Mouse (Mus musculus): Measurements from ENCODE around the gene Klk1b3.
"Not testable (repeated sequence)": the region's sequence is repeated elsewhere in the genome, so short reads cannot be mapped to it uniquely, and the experiment has no call there.

Gene Klk1b3

GRCm38 (mm10) chr7:44197891-44198290 lies at the start of gene Klk1b3:
Gene Klk1b3, plus strand, starts transcription at chr7:44198191.
- no peak for DNase-seq

GRCm38 (mm10) chr7:44179299-44180045 lies 18.5 kb upstream of the Klk1b3 start:
- no peak for DNase-seq

GRCm38 (mm10) chr7:44186516-44186915 lies 11.5 kb upstream of the Klk1b3 start:
- DNase-seq, result not testable (repeated sequence)

GRCm38 (mm10) chr7:44187936-44188335 lies 10.1 kb upstream of the Klk1b3 start, which contains the start of gene Klk1b24:
Gene Klk1b24, plus strand, starts transcription at chr7:44188236.
- not testable (repeated sequence) for DNase-seq

- not testable (repeated sequence) for DNase-seq
These were observed 4.5 kb upstream of the Klk1b3 start for GRCm38 (mm10) chr7:44193466-44193865.

- not testable (repeated sequence) for DNase-seq
These were observed 9.1 kb downstream of the Klk1b3 start, which contains the start of gene Klk1b4 for GRCm38 (mm10) chr7:44207135-44207534. Gene Klk1b4, plus strand, starts transcription at chr7:44207435.

GRCm38 (mm10) chr7:44208307-44208706 lies 10.3 kb downstream of the Klk1b3 start:
- DNase-seq, result no peak

GRCm38 (mm10) chr7:44215645-44216044 lies 17.7 kb downstream of the Klk1b3 start, which contains the start of gene Klk1b5:
Gene Klk1b5, plus strand, starts transcription at chr7:44215945.
- DNase-seq, result no peak

- DNase-seq, result not testable (repeated sequence)
These were observed 23.6 kb downstream of the Klk1b3 start for GRCm38 (mm10) chr7:44221601-44222000.

- DNase-seq, result not testable (repeated sequence)
These were observed 24.3 kb downstream of the Klk1b3 start for GRCm38 (mm10) chr7:44222335-44222734.

- no peak for DNase-seq
These were observed 27.1 kb downstream of the Klk1b3 start, which contains the start of gene Klk1 for GRCm38 (mm10) chr7:44225076-44225475. Gene Klk1, plus strand, starts transcription at chr7:44225360.

- DNase-seq, result no peak
These were observed 37.9 kb downstream of the Klk1b3 start, which contains the start of gene Gm36864 for GRCm38 (mm10) chr7:44235909-44236308. Gene Gm36864, plus strand, starts transcription at chr7:44236177.

GRCm38 (mm10) chr7:44239913-44240312 lies 41.9 kb downstream of the Klk1b3 start:
- no peak for DNase-seq

GRCm38 (mm10) chr7:44240712-44241111 lies 42.7 kb downstream of the Klk1b3 start:
- no peak for DNase-seq

GRCm38 (mm10) chr7:44241163-44241562 lies 43.2 kb downstream of the Klk1b3 start:
- no peak for DNase-seq

- no peak for DNase-seq
These were observed 46.1 kb downstream of the Klk1b3 start for GRCm38 (mm10) chr7:44244080-44244479.

GRCm38 (mm10) chr7:44246055-44246983 lies 48.3 kb downstream of the Klk1b3 start, which contains the start of the genes 1700028J19Rik and 2410002F23Rik:
Gene 1700028J19Rik, minus strand, starts transcription at chr7:44246695.
Gene 2410002F23Rik, plus strand, starts transcription at chr7:44246722.
- peak; percentile 92 for DNase-seq

- DNase-seq, result peak; percentile 80
These were observed 49.0 kb downstream of the Klk1b3 start for GRCm38 (mm10) chr7:44246984-44247470.

- DNase-seq, result no peak
These were observed 50.0 kb downstream of the Klk1b3 start for GRCm38 (mm10) chr7:44247971-44248370.

GRCm38 (mm10) chr7:44249248-44249647 lies 51.3 kb downstream of the Klk1b3 start:
- DNase-seq, result no peak

- not testable (repeated sequence) for DNase-seq
These were observed 52.8 kb downstream of the Klk1b3 start for GRCm38 (mm10) chr7:44250732-44251275.

All from cerebellum, adult 11-12 months (tissue).